Mouse (Mus musculus): Measurements from ENCODE around the gene Gng2. TPM values are rescaled to one million over a fixed set of nuclear protein-coding genes. Genes with fewer than 3 reads are reported as not detected.

Gene Gng2
- polyA plus RNA-seq, 1 experiment from 2014 or later, result 74.0 TPM

DNA sequence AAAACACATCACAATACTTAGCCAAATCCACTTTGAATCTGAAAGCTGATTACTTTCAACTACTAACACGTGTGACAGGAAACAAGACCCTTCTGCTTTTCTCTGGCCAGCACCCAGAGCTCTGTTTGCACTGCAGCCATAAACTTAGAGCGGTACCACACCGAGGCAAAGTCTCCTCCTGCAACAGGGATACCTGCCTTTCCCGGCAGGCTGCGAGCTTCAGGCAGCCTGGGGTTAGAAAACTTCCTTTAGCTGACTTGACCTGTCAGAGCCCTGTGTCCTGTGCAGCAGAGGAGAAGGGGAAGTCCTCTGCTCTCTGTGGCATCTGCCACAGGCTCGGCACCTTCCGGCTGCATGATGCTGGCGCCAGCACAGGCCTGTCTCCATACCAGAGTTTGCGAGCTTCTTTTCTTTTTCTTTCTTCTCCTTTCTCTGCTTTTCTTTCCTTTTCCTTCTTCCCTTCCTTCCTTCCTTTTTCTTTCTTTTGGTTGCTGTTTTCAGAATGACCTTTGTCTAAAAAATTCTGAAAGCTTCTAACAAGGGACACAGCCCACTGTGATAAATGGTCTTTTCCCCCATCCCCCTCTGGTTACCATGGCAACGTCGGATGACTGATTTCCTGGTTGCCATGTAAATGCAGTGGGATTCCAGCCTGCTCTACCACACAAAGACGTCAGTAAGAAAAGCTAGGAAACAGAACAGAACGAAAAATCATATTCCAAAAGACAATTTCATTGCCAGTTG lies 9.4 kb upstream of the Gng2 start:
- Histone ChIP-seq H3K9ac (ENCODE audit: low read length) (peak overlapping the region; percentile 45), H3K36me3 (ENCODE audit: control insufficient read depth, insufficient read depth, low read length) (no peaks in the 10 kb centered on the region), H3K4me3 (ENCODE audit: low read depth, low read length) (peak overlapping the region; percentile 20), H3K27me3 (replicated peaks; ENCODE audit: control insufficient read depth, insufficient read depth, low read length) (no peaks in the 10 kb centered on the region), H3K9me3 (ENCODE audit: control insufficient read depth, low read length) (no peaks in the 10 kb centered on the region), H3K27ac (ENCODE audit: low read depth) (peak overlapping the region; percentile 95), H3K4me2 (ENCODE audit: low read length) (peak overlapping the region; percentile 54), H3K4me1 (replicated peaks; ENCODE audit: control insufficient read depth, insufficient read depth, low read length) (peaks cover 29% of the 10 kb centered on the region)
- DNase-seq (ENCODE audit: low spot score), result peak; percentile 90
- peak; percentile 84 for ATAC-seq (replicated peaks; ENCODE audit: low FRiP score, low TSS enrichment, low read depth)
- 1% methylated on average over 13 of the region's 13 CpGs for WGBS

DNA sequence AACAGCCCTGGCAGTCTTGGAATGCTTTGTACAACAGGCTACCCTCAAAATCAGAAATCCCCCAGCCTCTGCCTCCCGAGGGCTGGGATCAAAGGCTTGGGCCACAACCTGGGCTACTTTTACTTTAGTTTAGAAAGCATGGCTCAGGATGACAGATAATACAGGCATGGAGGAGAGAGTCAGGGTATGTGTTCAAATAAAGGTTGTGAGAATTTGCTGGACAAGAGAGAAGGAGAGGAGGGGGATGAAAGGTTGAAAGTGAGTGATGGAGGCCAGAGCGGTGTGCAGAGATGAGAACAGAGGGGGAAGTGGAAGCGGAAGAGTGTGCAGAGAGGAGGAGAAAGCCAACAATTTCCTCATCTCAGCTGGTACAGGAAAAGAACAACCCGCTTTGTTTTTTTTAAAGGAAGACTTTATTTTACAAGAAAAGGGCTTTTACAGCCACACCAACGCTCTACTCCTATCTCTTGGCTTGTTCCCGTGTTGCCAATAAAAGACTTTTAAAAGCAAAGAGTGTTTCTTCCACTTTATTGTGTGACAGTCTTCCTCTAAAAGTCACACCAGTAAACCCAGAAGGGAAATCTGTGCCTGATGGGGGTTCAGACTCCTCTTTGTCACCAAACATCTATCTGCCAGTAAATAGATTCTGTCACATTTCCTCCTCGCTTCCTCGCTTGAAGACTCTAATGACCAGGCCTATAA lies 8.6 kb upstream of the Gng2 start:
- Histone ChIP-seq H3K9me3 (ENCODE audit: control insufficient read depth, low read length) (no peaks in the 10 kb centered on the region), H3K27me3 (replicated peaks; ENCODE audit: control insufficient read depth, insufficient read depth, low read length) (no peaks in the 10 kb centered on the region), H3K4me1 (replicated peaks; ENCODE audit: control insufficient read depth, insufficient read depth, low read length) (peaks cover 29% of the 10 kb centered on the region), H3K4me2 (ENCODE audit: low read length) (peak overlapping the region; percentile 54), H3K9ac (ENCODE audit: low read length) (no peak overlapping the region), H3K27ac (ENCODE audit: low read depth) (peak overlapping the region; percentile 95), H3K36me3 (ENCODE audit: control insufficient read depth, insufficient read depth, low read length) (no peaks in the 10 kb centered on the region), H3K4me3 (ENCODE audit: low read depth, low read length) (no peak overlapping the region)
- WGBS, result 29% methylated on average over 8 of the region's 8 CpGs
- DNase-seq (ENCODE audit: low spot score) (no peak), ATAC-seq (replicated peaks; ENCODE audit: low FRiP score, low TSS enrichment, low read depth) (no peak)

DNA sequence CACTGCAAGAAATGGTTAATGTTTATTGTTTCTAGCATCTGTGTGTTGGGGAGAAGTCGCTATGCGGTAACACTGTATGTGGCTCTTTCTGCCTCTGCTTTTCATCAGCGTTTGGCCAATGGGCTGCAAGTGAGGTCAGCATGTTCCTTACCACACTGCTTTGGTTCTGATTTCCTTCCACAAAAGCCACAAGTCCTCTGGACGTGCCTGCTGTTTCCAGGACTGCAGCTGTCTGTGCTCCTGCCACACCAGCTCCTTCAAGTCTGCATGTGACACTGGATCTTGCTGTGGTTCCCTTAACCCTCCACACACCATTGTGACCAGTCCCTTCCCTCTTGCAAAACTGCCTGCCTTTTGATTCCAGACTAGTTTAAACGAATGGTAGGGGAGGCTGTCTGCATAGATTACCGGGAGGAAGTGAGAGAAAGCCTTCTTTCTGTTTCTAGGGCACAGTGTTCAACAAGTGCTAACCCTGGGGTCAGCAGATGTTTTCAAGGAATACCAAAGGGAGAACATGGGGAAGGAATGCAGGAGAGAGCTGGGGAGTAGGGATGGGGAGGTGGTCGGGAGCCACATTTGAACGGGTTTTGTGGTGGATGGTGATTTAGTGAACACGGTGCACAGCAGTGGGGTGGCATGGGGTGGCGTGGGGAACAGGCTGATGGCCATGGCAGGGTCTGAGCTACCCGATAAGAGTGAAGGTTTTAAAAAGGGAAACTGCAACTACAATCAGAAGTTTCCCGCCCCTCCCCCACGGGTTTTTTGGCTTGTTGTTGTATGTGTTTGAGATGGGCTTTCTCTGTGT lies 7.9 kb upstream of the Gng2 start:
- Histone ChIP-seq H3K4me3 (ENCODE audit: low read depth, low read length) (no peak overlapping the region), H3K27ac (ENCODE audit: low read depth) (peak overlapping the region; percentile 95), H3K4me1 (replicated peaks; ENCODE audit: control insufficient read depth, insufficient read depth, low read length) (peaks cover 29% of the 10 kb centered on the region), H3K27me3 (replicated peaks; ENCODE audit: control insufficient read depth, insufficient read depth, low read length) (no peaks in the 10 kb centered on the region), H3K9ac (ENCODE audit: low read length) (no peak overlapping the region), H3K4me2 (ENCODE audit: low read length) (peak overlapping the region; percentile 54), H3K36me3 (ENCODE audit: control insufficient read depth, insufficient read depth, low read length) (no peaks in the 10 kb centered on the region), H3K9me3 (ENCODE audit: control insufficient read depth, low read length) (no peaks in the 10 kb centered on the region)
- ATAC-seq (replicated peaks; ENCODE audit: low FRiP score, low TSS enrichment, low read depth), result no peak; the same call in 1 of the 2 replicates
- 15% methylated on average over 13 of the region's 13 CpGs for WGBS
- DNase-seq (ENCODE audit: low spot score), result peak; percentile 57

DNA sequence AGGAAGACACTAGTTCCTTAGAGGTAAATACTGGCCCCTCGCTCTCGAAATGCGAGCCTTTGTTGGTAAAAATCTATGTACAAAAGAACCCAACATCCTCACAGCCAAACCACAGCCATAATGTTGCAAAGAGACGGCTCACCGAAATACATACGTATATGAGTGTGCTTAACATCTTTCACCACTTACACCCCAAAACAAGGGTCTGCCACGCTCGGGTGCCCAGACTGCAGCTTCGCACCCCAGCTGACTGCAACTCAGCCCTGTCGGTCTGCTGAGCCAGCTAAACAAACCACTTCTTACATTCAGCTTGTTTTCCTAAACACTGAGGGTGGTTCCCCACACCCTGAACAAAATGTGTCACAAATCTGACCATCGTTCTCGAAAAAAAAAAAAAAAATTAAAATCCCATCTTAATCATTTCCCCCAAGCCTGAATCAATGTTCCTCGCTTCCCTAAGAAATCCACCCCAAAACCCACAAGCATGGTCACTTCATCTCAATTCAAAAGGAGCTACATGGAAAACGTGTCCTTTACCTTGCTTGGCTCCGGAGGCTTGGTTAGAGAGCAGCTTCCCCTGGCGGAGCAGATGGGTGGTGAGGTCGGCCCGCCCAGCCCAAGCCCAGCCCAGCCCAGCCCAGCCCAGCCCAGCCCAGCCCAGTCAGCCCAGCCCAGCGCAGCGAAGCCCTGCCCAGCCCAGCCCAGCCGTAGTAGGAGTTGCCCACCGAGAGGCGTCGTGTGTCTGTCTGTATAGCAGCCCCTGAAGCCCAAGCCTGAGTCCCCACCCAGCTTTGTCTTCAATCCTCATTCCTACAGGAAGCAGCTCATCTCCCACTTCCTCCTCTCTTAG lies 781 bp downstream of the Gng2 start:
- WGBS, result under 1% methylated on average over 24 of the region's 24 CpGs
- Histone ChIP-seq H3K4me1 (replicated peaks; ENCODE audit: control insufficient read depth, insufficient read depth, low read length) (peaks cover 9% of the 10 kb centered on the region), H3K9me3 (ENCODE audit: control insufficient read depth, low read length) (no peaks in the 10 kb centered on the region), H3K36me3 (ENCODE audit: control insufficient read depth, insufficient read depth, low read length) (no peaks in the 10 kb centered on the region), H3K4me2 (ENCODE audit: low read length) (peak overlapping the region; percentile 79), H3K9ac (ENCODE audit: low read length) (peak overlapping the region; percentile 65), H3K4me3 (ENCODE audit: low read depth, low read length) (peak overlapping the region; percentile 58), H3K27me3 (replicated peaks; ENCODE audit: control insufficient read depth, insufficient read depth, low read length) (no peaks in the 10 kb centered on the region), H3K27ac (ENCODE audit: low read depth) (peak overlapping the region; percentile 94)
- DNase-seq (ENCODE audit: low spot score) (peak; percentile 82), ATAC-seq (replicated peaks; ENCODE audit: low FRiP score, low TSS enrichment, low read depth) (peak; percentile 95)

DNA sequence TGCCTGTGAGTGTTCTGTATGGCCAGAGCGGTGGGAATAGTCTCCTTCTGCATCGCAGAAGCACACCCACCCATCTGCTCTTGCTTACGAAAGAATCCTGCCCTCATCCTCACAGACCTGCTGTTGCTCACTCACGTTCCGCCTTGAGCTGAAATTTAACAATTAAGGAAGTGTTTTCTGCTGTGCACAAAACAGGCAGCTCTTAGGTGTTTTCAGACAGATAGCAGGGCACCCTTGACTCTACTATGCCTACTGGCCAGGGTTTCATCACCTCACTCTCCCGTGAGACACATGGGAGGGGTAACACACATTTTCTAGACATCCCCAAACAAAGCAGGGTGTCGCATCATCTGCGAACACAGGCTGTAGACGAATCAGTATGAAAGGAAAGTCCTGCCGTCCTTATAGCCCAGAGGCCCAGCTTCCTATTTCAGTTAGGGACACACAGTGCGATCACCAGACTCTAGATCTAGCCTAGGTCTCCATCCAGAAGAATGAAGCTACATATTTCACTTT lies 2.4 kb downstream of the Gng2 start:
- peak overlapping the region; percentile 79 for H3K4me2 ChIP-seq (ENCODE audit: low read length)
- H3K9ac ChIP-seq (ENCODE audit: low read length), result peak overlapping the region; percentile 31
- H3K4me3 ChIP-seq (ENCODE audit: low read depth, low read length), result peak overlapping the region; percentile 13
- no peak overlapping the region; the same call in 1 of the 2 replicates for H3K27ac ChIP-seq (ENCODE audit: low read depth)
- H3K27me3 ChIP-seq (replicated peaks; ENCODE audit: control insufficient read depth, insufficient read depth, low read length), result no peaks in the 10 kb centered on the region
- DNase-seq (ENCODE audit: low spot score) (peak; percentile 54), ATAC-seq (replicated peaks; ENCODE audit: low FRiP score, low TSS enrichment, low read depth) (no peak)
- peaks cover 21% of the 10 kb centered on the region for H3K4me1 ChIP-seq (replicated peaks; ENCODE audit: control insufficient read depth, insufficient read depth, low read length)
- no peaks in the 10 kb centered on the region for H3K36me3 ChIP-seq (ENCODE audit: control insufficient read depth, insufficient read depth, low read length)
- 33% methylated on average over 11 of the region's 11 CpGs for WGBS
- H3K9me3 ChIP-seq (ENCODE audit: control insufficient read depth, low read length), result no peaks in the 10 kb centered on the region

DNA sequence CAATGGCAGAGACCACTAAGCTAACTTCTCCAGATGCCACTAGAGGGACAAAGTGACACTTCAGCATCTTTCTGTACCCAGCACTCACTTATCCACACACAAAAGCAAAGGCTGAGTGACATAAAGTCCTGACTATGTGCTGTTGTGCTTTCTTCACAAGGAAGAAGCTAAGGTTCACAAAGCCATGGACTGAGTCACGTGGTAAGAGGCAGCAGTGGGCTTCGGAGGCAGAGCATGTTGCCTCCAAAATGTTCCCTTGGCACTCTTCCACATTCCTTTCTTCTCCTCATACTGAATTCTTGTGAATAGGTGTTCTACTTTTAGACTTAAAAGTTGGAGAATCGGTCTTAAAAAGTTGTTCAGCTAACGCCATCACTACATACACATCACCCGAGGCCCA lies 3.0 kb downstream of the Gng2 start:
- no peak overlapping the region for H3K27ac ChIP-seq (ENCODE audit: low read depth)
- DNase-seq (ENCODE audit: low spot score) (no peak), ATAC-seq (replicated peaks; ENCODE audit: low FRiP score, low TSS enrichment, low read depth) (no peak)
- no peaks in the 10 kb centered on the region for H3K27me3 ChIP-seq (replicated peaks; ENCODE audit: control insufficient read depth, insufficient read depth, low read length)
- H3K9me3 ChIP-seq (ENCODE audit: control insufficient read depth, low read length), result no peaks in the 10 kb centered on the region
- H3K4me2 ChIP-seq (ENCODE audit: low read length), result peak overlapping the region; percentile 79
- no peak overlapping the region for H3K9ac ChIP-seq (ENCODE audit: low read length)
- WGBS, result 60% methylated on average over 5 of the region's 5 CpGs
- H3K36me3 ChIP-seq (ENCODE audit: control insufficient read depth, insufficient read depth, low read length), result no peaks in the 10 kb centered on the region
- H3K4me1 ChIP-seq (replicated peaks; ENCODE audit: control insufficient read depth, insufficient read depth, low read length), result peaks cover 21% of the 10 kb centered on the region
- H3K4me3 ChIP-seq (ENCODE audit: low read depth, low read length), result 0 out of 2 replicates have a peak overlapping the region, but pooled peaks have one; percentile 13

DNA sequence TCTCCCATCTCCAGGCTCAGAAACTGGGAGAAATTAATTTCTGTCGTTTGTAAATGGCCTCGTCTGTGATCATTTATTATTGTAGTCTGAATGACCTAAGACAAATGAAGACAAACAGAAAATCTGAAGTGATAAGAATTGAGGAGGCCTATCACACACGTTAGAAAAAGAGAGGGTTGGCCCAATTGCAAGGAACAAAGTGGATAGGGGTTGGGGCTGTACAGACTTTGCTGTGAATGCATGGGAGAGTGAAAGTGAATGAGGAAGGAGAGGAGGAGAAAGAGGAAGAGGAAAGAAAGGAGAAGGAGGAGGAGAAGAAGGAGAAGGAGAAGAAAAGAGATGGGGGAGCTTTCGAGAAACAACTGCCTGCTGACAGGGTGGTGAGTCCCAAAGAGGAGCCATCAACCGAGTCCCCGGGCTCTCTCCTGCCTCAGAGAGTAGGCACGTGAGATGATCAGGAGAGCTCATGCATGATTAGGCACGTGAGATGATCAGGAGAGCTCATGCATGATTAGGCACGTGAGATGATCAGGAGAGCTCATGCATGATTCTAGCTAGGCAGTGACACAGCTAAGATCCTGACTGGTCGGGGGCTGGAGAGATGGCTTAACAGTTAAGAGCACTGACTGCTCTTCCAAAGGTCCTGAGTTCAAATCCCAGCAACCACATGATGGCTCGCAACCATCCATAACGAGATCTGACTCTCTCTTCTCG lies 5.0 kb downstream of the Gng2 start:
- H3K4me1 ChIP-seq (replicated peaks; ENCODE audit: control insufficient read depth, insufficient read depth, low read length), result peaks cover 18% of the 10 kb centered on the region
- no peak for ATAC-seq (replicated peaks; ENCODE audit: low FRiP score, low TSS enrichment, low read depth)
- 80% methylated on average over 13 of the region's 13 CpGs for WGBS
- no peaks in the 10 kb centered on the region for H3K27me3 ChIP-seq (replicated peaks; ENCODE audit: control insufficient read depth, insufficient read depth, low read length)
- H3K4me2 ChIP-seq (ENCODE audit: low read length), result no peak overlapping the region
- no peaks in the 10 kb centered on the region for H3K9me3 ChIP-seq (ENCODE audit: control insufficient read depth, low read length)
- no peak for DNase-seq (ENCODE audit: low spot score)
- no peak overlapping the region for H3K27ac ChIP-seq (ENCODE audit: low read depth)
- H3K36me3 ChIP-seq (ENCODE audit: control insufficient read depth, insufficient read depth, low read length), result no peaks in the 10 kb centered on the region
- no peak overlapping the region for H3K4me3 ChIP-seq (ENCODE audit: low read depth, low read length)
- H3K9ac ChIP-seq (ENCODE audit: low read length), result no peak overlapping the region
